Mouse (Mus musculus): ENCODE results near the gene Hoxb2. TPM values are rescaled to one million over a fixed set of nuclear protein-coding genes. Genes with fewer than 3 reads are reported as not detected.

Hoxb2 gene
- polyA plus RNA-seq, 1 experiment from 2014 or later = 3.1 TPM

DNA sequence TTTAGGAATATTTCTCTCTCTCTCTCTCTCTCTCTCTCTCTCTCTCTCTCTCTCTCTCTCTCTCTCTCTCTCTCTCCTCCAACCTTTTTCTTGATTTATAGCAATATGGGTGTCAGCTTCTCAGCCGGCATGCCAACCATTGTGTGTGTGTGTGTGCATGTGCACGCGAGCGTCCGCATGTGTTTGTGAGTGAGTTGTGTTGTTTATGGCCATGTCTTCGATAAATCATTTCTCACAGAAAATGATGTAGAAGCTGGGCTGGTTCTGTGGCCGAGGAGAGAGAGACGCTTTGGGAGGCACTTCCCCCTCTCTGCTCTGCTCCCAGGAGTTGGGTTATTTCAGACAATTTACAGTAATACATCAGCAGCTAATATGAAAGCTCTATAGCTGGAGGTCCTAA is 21.7 kb upstream of the Hoxb2 start:
- Histone ChIP-seq H3K9me3 (no peaks in the 10 kb centered on the region), H3K27ac (no peak overlapping the region), H3K9ac (no peak overlapping the region), H3K4me3 (no peak overlapping the region), H3K27me3 (peaks cover 97% of the 10 kb centered on the region), H3K4me1 (peaks cover 11% of the 10 kb centered on the region), H3K4me2 (no peak overlapping the region), H3K36me3 (no peaks in the 10 kb centered on the region)
- 16% methylated on average over 8 of the region's 8 CpGs for WGBS
- ATAC-seq (ENCODE audit: insufficient number of reproducible peaks, low FRiP score, low TSS enrichment, low read depth) = no peak

DNA sequence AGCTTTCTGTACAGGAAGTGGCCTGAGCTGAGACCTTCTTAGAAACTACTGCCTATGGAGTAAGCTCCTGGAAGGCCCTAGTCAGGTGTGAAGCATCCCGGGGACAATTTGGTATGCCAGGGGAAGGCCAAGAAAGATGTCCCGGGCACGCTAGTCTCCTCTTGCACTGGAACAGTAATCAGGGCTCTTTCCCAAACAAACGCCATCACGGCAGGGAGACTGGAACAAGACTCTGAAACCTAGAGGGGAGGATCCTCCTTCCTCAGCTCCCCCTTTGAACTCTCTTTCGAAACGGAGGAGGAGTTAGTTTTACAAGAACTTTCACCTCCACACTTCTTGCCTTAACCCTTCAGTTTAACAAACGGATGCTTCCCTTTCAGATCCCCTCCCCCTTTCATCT is 18.2 kb upstream of the Hoxb2 start:
- H3K36me3 ChIP-seq = no peaks in the 10 kb centered on the region
- H3K9me3 ChIP-seq = no peaks in the 10 kb centered on the region
- H3K27ac ChIP-seq = no peak overlapping the region
- 0 out of 2 replicates have a peak overlapping the region, but pooled peaks have one; percentile 29 for H3K4me3 ChIP-seq
- peaks cover 99% of the 10 kb centered on the region for H3K27me3 ChIP-seq
- peaks cover 7% of the 10 kb centered on the region for H3K4me1 ChIP-seq
- 6% methylated on average over 8 of the region's 8 CpGs for WGBS
- ATAC-seq (ENCODE audit: insufficient number of reproducible peaks, low FRiP score, low TSS enrichment, low read depth) = no peak
- no peak overlapping the region for H3K9ac ChIP-seq
- no peak overlapping the region for H3K4me2 ChIP-seq

DNA sequence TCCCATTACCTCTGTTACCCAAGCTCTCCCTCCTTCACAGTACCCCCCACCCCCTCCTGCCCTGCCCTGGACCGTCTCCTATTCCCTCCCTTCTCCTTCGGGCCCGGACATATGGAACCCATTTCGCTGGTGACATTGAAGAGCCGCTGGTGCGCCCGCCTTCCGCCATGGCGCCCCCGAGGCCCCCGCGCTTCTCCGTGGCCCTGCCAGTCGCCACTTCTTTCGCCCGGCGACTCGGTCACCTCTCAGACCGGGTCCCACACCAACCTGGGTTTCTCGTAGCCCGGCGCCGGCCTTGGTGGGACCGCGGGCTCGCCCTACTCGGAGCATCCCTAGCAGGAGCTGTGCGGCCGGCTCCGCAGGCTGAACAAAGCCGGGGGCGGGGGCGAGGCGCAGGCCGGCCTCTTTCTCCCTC is 17.7 kb upstream of the Hoxb2 start:
- WGBS = 9% methylated on average over 31 of the region's 35 CpGs
- peaks cover 7% of the 10 kb centered on the region for H3K4me1 ChIP-seq
- H3K4me2 ChIP-seq = peak overlapping the region; percentile 35
- H3K9me3 ChIP-seq = no peaks in the 10 kb centered on the region
- H3K27me3 ChIP-seq = peaks cover 99% of the 10 kb centered on the region
- H3K27ac ChIP-seq = no peak overlapping the region
- no peak for ATAC-seq (ENCODE audit: insufficient number of reproducible peaks, low FRiP score, low TSS enrichment, low read depth)
- peak overlapping the region; percentile 29 for H3K4me3 ChIP-seq
- H3K9ac ChIP-seq = no peak overlapping the region
- no peaks in the 10 kb centered on the region for H3K36me3 ChIP-seq

DNA sequence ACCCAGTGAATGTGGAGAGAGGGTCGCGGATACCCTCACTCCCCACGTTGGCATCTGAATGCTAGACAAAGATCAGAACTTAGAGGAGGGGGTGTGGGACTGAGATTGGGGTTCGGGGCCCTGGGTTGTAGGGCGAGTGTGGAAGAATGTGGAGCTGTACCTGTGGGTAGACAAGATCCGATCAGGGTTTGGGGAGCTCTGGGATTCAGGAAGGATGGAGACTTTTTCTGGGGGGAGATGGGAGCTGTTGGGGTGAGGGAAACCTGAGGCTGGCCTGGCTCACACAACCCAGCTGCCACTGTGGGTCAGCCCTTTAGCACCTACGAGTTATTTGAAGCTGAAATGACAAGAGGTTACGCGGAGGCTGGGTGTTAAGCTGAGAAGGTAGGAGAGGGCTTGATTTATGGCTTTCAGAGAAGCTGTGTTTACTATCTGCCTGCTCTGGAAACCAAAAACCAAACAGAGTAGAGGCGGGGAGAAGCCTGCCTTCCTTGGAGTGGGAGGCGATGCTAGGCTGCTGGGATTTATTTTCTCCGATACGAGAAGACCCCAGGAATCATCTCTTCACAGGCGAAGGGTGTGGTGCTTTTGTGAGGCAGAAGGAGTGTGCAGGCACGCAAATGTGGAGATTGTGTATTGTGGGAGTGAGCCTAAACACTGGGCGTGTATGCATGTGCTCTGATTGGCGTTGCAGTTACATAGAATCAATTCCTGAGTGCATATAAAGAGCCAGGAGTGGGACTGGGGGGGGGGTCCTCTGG is 16.9 kb upstream of the Hoxb2 start:
- peak overlapping the region; percentile 29; the same call in 1 of the 2 replicates for H3K4me3 ChIP-seq
- 10% methylated on average over 17 of the region's 17 CpGs for WGBS
- no peaks in the 10 kb centered on the region for H3K36me3 ChIP-seq
- H3K4me1 ChIP-seq = peaks cover 7% of the 10 kb centered on the region
- H3K4me2 ChIP-seq = peak overlapping the region; percentile 35; the same call in 1 of the 2 replicates
- H3K27me3 ChIP-seq = peaks cover 99% of the 10 kb centered on the region
- no peaks in the 10 kb centered on the region for H3K9me3 ChIP-seq
- no peak for ATAC-seq (ENCODE audit: insufficient number of reproducible peaks, low FRiP score, low TSS enrichment, low read depth)
- H3K9ac ChIP-seq = no peak overlapping the region
- no peak overlapping the region for H3K27ac ChIP-seq

DNA sequence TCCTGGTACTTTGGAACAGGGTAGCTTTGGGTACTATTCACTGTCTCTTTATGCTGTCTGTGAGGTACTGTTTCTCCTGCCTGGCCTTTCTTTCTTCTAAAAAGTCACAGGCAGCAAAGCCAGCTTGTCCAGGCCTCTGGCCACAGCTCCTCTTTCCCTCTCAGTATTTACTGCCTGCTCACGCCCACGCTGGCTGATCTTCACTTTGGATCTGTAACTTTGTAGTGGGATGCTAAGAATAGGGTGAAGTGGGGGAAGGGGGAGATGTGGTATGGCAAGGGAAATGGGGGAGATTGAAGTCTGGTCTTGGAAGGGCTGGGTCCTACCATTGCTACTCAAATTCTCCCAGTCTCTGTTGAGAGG is 16.3 kb upstream of the Hoxb2 start:
- Histone ChIP-seq H3K4me1 (peaks cover 7% of the 10 kb centered on the region), H3K4me2 (no peak overlapping the region), H3K27ac (no peak overlapping the region), H3K36me3 (no peaks in the 10 kb centered on the region), H3K27me3 (peaks cover 99% of the 10 kb centered on the region), H3K4me3 (no peak overlapping the region), H3K9me3 (no peaks in the 10 kb centered on the region), H3K9ac (no peak overlapping the region)
- ATAC-seq (ENCODE audit: insufficient number of reproducible peaks, low FRiP score, low TSS enrichment, low read depth) = no peak
- WGBS = 24% methylated on average over 2 of the region's 2 CpGs

DNA sequence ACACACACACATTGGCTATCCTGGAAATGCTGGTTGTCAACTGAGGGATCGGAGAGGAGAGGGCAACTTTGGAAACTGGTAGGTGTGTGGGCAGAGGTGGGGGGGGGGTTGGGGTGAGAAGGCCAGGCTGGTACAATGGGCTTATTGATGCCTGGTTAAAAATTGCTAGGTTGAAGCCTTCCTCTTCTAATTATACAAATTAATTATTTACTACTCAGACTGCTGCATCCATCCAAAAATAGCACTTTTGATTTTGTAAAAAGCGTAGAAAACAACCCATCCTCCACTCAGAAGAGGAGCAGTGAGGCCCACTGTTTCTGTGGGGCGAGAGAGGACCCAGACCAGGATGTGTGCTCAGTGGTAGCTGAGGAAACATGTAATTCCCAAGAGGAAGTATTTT is 15.3 kb upstream of the Hoxb2 start:
- peaks cover 99% of the 10 kb centered on the region for H3K27me3 ChIP-seq
- no peak overlapping the region for H3K27ac ChIP-seq
- no peak overlapping the region for H3K9ac ChIP-seq
- no peak overlapping the region for H3K4me3 ChIP-seq
- peaks cover 7% of the 10 kb centered on the region for H3K4me1 ChIP-seq
- 65% methylated on average over 3 of the region's 3 CpGs for WGBS
- no peaks in the 10 kb centered on the region for H3K9me3 ChIP-seq
- H3K4me2 ChIP-seq = no peak overlapping the region
- H3K36me3 ChIP-seq = no peaks in the 10 kb centered on the region
- ATAC-seq (ENCODE audit: insufficient number of reproducible peaks, low FRiP score, low TSS enrichment, low read depth) = no peak

DNA sequence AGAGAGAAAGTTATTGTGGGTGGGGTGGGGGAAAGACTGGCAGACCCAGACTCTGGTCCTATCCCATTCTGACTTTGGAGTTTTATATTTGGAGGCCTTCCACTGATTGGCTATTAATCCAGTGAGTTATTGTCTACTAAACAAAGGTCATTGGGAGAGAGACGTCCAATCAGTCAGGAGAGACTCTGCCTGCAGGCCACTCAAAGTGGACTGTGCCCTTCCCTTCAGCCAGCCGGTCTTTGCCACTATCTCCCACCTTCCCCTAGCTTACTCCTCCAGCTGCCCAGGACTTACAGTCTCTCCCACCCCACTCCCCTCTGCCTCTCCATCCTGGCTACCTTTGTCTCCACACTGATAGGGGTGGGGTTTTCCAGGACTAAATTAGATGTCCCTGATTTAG is 13.7 kb upstream of the Hoxb2 start:
- H3K9me3 ChIP-seq = no peaks in the 10 kb centered on the region
- no peaks in the 10 kb centered on the region for H3K36me3 ChIP-seq
- peaks cover 98% of the 10 kb centered on the region for H3K27me3 ChIP-seq
- peaks cover 15% of the 10 kb centered on the region for H3K4me1 ChIP-seq
- no peak overlapping the region for H3K4me2 ChIP-seq
- H3K9ac ChIP-seq = no peak overlapping the region
- no peak overlapping the region for H3K4me3 ChIP-seq
- ATAC-seq (ENCODE audit: insufficient number of reproducible peaks, low FRiP score, low TSS enrichment, low read depth) = no peak
- H3K27ac ChIP-seq = no peak overlapping the region
- WGBS = 25% methylated on average over 2 of the region's 2 CpGs

DNA sequence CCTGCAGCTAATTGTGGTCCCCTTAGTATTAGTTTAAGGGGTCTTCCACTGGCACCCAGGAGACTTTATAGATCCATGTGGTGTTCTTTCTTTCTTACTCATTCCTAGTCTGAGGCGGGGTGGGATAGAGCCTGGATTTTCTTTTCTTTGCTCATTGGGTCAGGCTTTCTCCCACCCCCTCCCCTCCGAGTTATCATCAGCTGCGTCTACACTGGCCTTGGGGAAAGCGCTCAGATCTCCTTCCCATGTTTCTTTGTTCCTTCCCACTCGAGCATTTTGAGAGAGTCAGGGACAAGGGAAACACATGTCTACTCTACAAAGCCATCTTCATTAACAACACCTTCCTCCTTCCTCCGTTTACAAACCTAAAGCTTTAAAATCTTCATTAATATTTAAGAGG is 13.3 kb upstream of the Hoxb2 start:
- no peak overlapping the region for H3K4me3 ChIP-seq
- WGBS = 29% methylated on average over 6 of the region's 6 CpGs

DNA sequence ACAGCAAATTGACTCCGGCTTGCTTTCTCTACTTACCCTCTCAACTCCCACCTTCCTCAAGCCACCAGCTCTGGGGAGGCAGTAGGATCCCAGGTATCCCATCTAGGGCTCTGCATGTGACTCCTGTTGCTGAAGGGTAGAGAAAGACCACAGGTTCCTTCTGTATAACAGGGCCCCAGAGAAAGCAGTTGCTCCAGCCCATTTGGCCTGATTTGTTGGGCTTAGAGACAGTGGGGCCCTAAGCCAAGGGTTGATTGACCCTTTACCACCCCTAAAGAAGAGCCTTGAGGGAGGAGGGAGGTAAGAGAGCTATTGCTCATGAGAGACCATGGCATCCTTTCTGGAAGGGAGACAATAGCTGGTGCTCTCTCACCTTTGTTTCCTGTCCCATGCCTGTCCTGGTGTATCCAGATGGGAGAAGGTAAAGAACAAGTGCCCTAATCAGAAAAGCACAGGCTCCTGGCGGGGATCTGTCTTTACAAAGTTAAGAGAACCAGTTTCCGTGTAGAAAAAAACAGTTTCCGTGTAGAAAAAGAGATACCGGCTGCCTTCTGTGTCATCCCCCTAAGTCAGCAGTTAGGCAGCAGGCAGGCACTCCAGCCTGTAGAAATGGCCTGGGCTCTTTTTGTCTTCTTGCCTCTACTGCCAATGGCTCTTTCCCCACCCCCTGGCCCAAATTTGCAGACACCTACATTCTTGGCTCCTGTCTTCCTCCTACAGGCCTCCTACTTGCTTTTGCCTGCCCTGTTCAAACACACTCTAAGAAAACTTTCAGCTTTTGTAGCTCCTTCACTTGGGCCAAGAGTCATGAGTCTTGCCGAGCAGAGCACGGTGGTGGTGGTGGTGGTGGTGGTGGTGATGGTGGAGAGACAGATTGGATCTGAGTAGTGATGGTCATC is 11.1 kb upstream of the Hoxb2 start:
- 22% methylated on average over 7 of the region's 7 CpGs for WGBS
- Histone ChIP-seq H3K4me3 (no peak overlapping the region), H3K4me2 (no peak overlapping the region), H3K4me1 (peaks cover 16% of the 10 kb centered on the region), H3K27me3 (peaks cover 97% of the 10 kb centered on the region), H3K9me3 (no peaks in the 10 kb centered on the region), H3K27ac (no peak overlapping the region), H3K9ac (no peak overlapping the region), H3K36me3 (no peaks in the 10 kb centered on the region)
- no peak for ATAC-seq (ENCODE audit: insufficient number of reproducible peaks, low FRiP score, low TSS enrichment, low read depth)

More for the DNA sequence above, 13.3 kb upstream of the Hoxb2 start:
- Histone ChIP-seq H3K27ac (no peak overlapping the region), H3K9ac (no peak overlapping the region), H3K36me3 (no peaks in the 10 kb centered on the region), H3K4me2 (no peak overlapping the region), H3K27me3 (peaks cover 98% of the 10 kb centered on the region), H3K9me3 (no peaks in the 10 kb centered on the region), H3K4me1 (peaks cover 19% of the 10 kb centered on the region)
- ATAC-seq (ENCODE audit: insufficient number of reproducible peaks, low FRiP score, low TSS enrichment, low read depth) = no peak

DNA sequence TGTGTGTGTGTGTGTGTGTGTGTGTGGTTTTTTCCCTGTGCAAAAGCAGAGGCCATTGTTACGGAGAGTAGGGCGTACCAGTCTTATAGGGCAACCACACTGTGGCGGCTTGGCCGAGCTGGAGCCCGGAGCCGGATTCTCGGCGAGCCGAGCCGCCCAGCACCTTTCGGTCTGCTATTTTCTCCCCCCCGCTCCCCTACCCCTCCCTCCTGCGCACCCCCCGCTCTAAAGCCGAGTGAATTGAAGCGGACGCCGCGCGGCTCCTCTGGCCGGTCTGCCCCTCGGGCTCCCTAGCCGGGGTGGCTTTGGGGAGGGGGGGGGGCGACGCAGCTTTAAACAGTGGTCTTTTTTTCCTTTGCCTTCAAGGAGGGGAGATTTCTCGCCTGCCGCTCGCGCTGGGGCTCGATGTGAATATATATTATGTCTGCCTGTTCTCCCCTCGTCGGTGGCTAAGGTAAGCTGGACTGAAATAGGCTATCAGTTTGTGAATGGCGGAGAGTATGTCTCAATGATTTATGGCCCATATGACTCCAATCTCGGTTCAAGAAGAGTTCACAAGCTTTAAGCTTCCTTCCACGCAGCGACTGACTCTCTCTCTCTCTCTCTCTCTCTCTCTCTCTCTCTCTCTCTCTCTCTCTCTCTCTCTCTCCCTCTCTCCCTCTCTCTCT is 9.5 kb upstream of the Hoxb2 start:
- H3K27me3 ChIP-seq = peaks cover 97% of the 10 kb centered on the region
- 1% methylated on average over 30 of the region's 36 CpGs for WGBS
- no peak overlapping the region for H3K9ac ChIP-seq
- H3K27ac ChIP-seq = no peak overlapping the region
- H3K4me2 ChIP-seq = peak overlapping the region; percentile 40
- no peaks in the 10 kb centered on the region for H3K36me3 ChIP-seq
- H3K4me1 ChIP-seq = peaks cover 25% of the 10 kb centered on the region
- ATAC-seq (ENCODE audit: insufficient number of reproducible peaks, low FRiP score, low TSS enrichment, low read depth) = no peak
- peak overlapping the region; percentile 27 for H3K4me3 ChIP-seq
- no peaks in the 10 kb centered on the region for H3K9me3 ChIP-seq

DNA sequence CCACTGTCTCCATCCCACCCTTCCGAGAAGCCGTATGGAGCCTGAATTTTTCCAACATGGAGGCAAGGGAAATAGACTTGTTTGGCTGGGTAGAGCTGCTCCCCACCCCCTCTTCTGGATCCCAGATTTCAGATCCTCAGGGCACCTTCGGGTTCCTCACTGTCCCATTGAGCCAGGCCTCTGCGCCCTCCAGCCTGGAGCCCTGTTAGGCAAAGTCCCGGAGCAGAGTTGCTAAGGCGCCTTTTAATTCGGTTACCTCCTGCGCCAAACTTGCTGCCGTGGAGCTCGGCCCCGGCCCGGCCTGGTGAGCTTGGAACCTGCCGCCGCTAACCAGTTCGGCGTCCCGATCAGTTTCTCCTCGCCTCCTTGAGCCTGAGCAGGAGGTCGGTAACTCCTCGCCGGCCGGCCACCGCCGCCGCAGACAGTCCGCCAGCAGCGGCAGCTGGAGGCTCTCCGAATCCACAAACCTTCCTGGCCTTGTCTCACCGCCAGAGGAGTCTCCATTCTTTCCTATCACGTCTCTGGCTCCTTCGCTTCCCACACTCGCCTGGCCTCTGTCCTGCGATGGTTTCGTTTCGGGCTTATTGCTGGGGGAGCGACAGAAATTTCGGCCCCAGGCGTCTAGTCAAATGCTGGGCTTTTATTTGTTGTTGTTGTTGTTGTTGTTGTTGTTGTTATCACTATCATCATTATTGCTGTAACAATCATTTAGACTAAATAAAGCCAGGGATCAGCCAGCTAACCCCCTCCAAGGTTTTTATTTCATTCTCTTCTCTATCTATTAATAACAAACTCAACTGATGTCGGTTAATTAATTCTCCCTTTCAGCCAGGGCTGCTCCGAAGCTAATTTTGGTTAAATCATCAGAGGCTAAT is 8.4 kb upstream of the Hoxb2 start:
- H3K27ac ChIP-seq = no peak overlapping the region
- peaks cover 31% of the 10 kb centered on the region for H3K4me1 ChIP-seq

More for the DNA sequence above, 8.4 kb upstream of the Hoxb2 start:
- Histone ChIP-seq H3K9me3 (no peaks in the 10 kb centered on the region), H3K27me3 (peaks cover 97% of the 10 kb centered on the region), H3K36me3 (no peaks in the 10 kb centered on the region), H3K4me3 (peak overlapping the region; percentile 19), H3K4me2 (peak overlapping the region; percentile 25), H3K9ac (no peak overlapping the region)
- WGBS = 3% methylated on average over 40 of the region's 40 CpGs
- no peak for ATAC-seq (ENCODE audit: insufficient number of reproducible peaks, low FRiP score, low TSS enrichment, low read depth)

All from limb, embryonic 15.5 days (tissue).